Mouse (Mus musculus) CH12.LX (cell line): Measurements from ENCODE around the gene Dennd1a. TPM values are rescaled to one million over a fixed set of nuclear protein-coding genes. Genes with fewer than 3 reads are reported as not detected.

Source experiments
- DNase-seq: peaks from one replicate; pipeline ENCODE4 v3.0.0-alpha.2; 2013; ENCODE audit errors: extremely low read depth
- H3K27ac ChIP-seq: 2 replicates; pipeline ENCODE4 v1.5.1; 2012; ENCODE audit warnings: low read depth, mild to moderate bottlenecking, control low read depth, moderate library complexity; ENCODE audit not compliant: insufficient read depth
- H3K27me3 ChIP-seq: replicated peaks from 2 replicates; pipeline ENCODE3; 2012; ENCODE audit warnings: inconsistent platforms
- H3K36me3 ChIP-seq, 2 experiments: replicated peaks in 1 of 2; 2 replicates each; pipeline versions ENCODE3 to v1.6.1; 2012; ENCODE audit warnings: inconsistent platforms in 1 of 2, low read length in 1 of 2, mild to moderate bottlenecking in 1 of 2, mixed read lengths in 1 of 2, moderate library complexity in 1 of 2; ENCODE audit not compliant: control insufficient read depth in 1 of 2, insufficient read depth in 1 of 2
- H3K4me1 ChIP-seq, 2 experiments: 2 replicates each; pipeline ENCODE4 v1.6.1; 2012; ENCODE audit warnings: inconsistent platforms in 1 of 2, moderate library complexity in 1 of 2; ENCODE audit not compliant: insufficient read depth in 2 of 2, control insufficient read depth in 1 of 2
- H3K4me2 ChIP-seq: 2 replicates; pipeline ENCODE4 v1.6.1; 2012; ENCODE audit warnings: low read depth, mild to moderate bottlenecking, control low read depth; ENCODE audit not compliant: poor library complexity, insufficient read depth, severe bottlenecking
- H3K4me3 ChIP-seq, 3 experiments: fragments of 150-350 bp in 1 of 3; sonication (generic) in 1 of 3; replicated peaks in 1 of 3; 2 replicates each; pipeline versions ENCODE3 to v1.5.1; 2011 to 2012; ENCODE audit warnings: low read depth in 2 of 3, low read length in 2 of 3, mild to moderate bottlenecking in 2 of 3, moderate library complexity in 2 of 3, control low read depth in 1 of 3, improper control_type of control experiment in 1 of 3, inconsistent platforms in 1 of 3, mixed read lengths in 1 of 3; ENCODE audit not compliant: poor library complexity in 1 of 3
- H3K79me2 ChIP-seq: replicated peaks from 2 replicates; pipeline ENCODE4 v1.6.1; 2012; ENCODE audit warnings: mild to moderate bottlenecking, moderate library complexity; ENCODE audit not compliant: control insufficient read depth, poor library complexity, insufficient read depth, severe bottlenecking; ENCODE audit errors: extremely low read depth
- H3K9ac ChIP-seq: 2 replicates; pipeline ENCODE4 v1.6.1; 2012; ENCODE audit warnings: low read depth, mild to moderate bottlenecking, control low read depth, moderate library complexity; ENCODE audit not compliant: insufficient read depth
- H3K9me3 ChIP-seq: replicated peaks from 2 replicates; pipeline ENCODE3; 2012; ENCODE audit warnings: low read length, inconsistent platforms, mixed read lengths
- CTCF ChIP-seq, 2 experiments: IDR thresholded peaks in 1 of 2; conservative IDR thresholded peaks in 1 of 2; 2 replicates each; pipeline ENCODE4 v1.5.1; 2011 to 2012; ENCODE audit warnings: low read depth in 2 of 2, low read length in 2 of 2, improper control_type of control experiment in 1 of 2, inconsistent platforms in 1 of 2, mild to moderate bottlenecking in 1 of 2, moderate library complexity in 1 of 2
- ELF1 ChIP-seq: IDR thresholded peaks from 2 replicates; pipeline ENCODE4 v1.6.1; 2014; ENCODE audit warnings: low read depth, mild to moderate bottlenecking, inconsistent platforms, low read length, improper control_type of control experiment
- GABPA ChIP-seq: IDR thresholded peaks from 2 replicates; pipeline ENCODE4 v1.6.1; 2012; ENCODE audit warnings: low read depth, low read length, improper control_type of control experiment, inconsistent platforms; ENCODE audit not compliant: insufficient replicate concordance
- HCFC1 ChIP-seq: IDR thresholded peaks from 2 replicates; pipeline ENCODE4 v1.6.1; 2012; ENCODE audit warnings: low read depth, mild to moderate bottlenecking, inconsistent platforms, low read length, improper control_type of control experiment
- IRF4 ChIP-seq: IDR thresholded peaks from 2 replicates; pipeline ENCODE4 v1.6.1; 2014; ENCODE audit warnings: low read depth, mild to moderate bottlenecking, inconsistent platforms, low read length, improper control_type of control experiment
- JUN ChIP-seq: IDR thresholded peaks from 2 replicates; pipeline ENCODE4 v1.6.1; 2011; ENCODE audit warnings: low read depth, mild to moderate bottlenecking, low read length, improper control_type of control experiment, moderate library complexity; ENCODE audit not compliant: insufficient read depth
- JUND ChIP-seq: conservative IDR thresholded peaks from 2 replicates; pipeline ENCODE4 v1.6.1; 2011; ENCODE audit warnings: low read depth, low read length, improper control_type of control experiment
- KAT2A ChIP-seq: IDR thresholded peaks from 2 replicates; pipeline ENCODE4 v1.6.1; 2012; ENCODE audit warnings: low read length, improper control_type of control experiment, inconsistent platforms; ENCODE audit not compliant: insufficient replicate concordance
- MAX ChIP-seq: IDR thresholded peaks from 2 replicates; pipeline ENCODE4 v1.6.1; 2011; ENCODE audit warnings: low read length, improper control_type of control experiment
- MAZ ChIP-seq: IDR thresholded peaks from 2 replicates; pipeline ENCODE4 v1.6.1; 2012; ENCODE audit warnings: low read depth, mild to moderate bottlenecking, inconsistent platforms, low read length, improper control_type of control experiment, moderate library complexity
- MEF2A ChIP-seq: IDR thresholded peaks from 2 replicates; pipeline ENCODE4 v1.6.1; 2014; ENCODE audit warnings: low read depth, mild to moderate bottlenecking, inconsistent platforms, low read length, improper control_type of control experiment, borderline replicate concordance
- MXI1 ChIP-seq: IDR thresholded peaks from 2 replicates; pipeline ENCODE4 v1.6.1; 2011; ENCODE audit warnings: mild to moderate bottlenecking, low read depth, low read length, improper control_type of control experiment
- NRF1 ChIP-seq: IDR thresholded peaks from 2 replicates; pipeline ENCODE4 v1.6.1; 2014; ENCODE audit warnings: low read depth, mild to moderate bottlenecking, inconsistent platforms, low read length, improper control_type of control experiment, moderate library complexity
- PAX5 ChIP-seq: IDR thresholded peaks from 2 replicates; pipeline ENCODE4 v1.6.1; 2012; ENCODE audit warnings: low read length, inconsistent platforms, mixed read lengths
- POLR2A ChIP-seq: IDR thresholded peaks from 2 replicates; pipeline ENCODE4 v1.6.1; 2011; ENCODE audit warnings: low read depth, mild to moderate bottlenecking, improper control_type of control experiment, low read length
- POLR2AphosphoS2 ChIP-seq: IDR thresholded peaks from 2 replicates; pipeline ENCODE4 v1.6.1; 2011; ENCODE audit warnings: low read depth, low read length, improper control_type of control experiment
- RCOR1 ChIP-seq: conservative IDR thresholded peaks from 2 replicates; pipeline ENCODE4 v1.6.1; 2012; ENCODE audit warnings: low read depth, mild to moderate bottlenecking, inconsistent platforms, low read length, improper control_type of control experiment
- SIN3A ChIP-seq: IDR thresholded peaks from 2 replicates; pipeline ENCODE4 v1.6.1; 2012; ENCODE audit warnings: low read length, improper control_type of control experiment, inconsistent platforms
- SMC3 ChIP-seq: IDR thresholded peaks from 2 replicates; pipeline ENCODE4 v1.6.1; 2011; ENCODE audit warnings: low read depth, low read length, improper control_type of control experiment
- USF2 ChIP-seq: conservative IDR thresholded peaks from 2 replicates; pipeline ENCODE4 v1.6.1; 2011; ENCODE audit warnings: low read depth, low read length, improper control_type of control experiment
- ZNF384 ChIP-seq: IDR thresholded peaks from 2 replicates; pipeline ENCODE4 v1.6.1; 2012; ENCODE audit warnings: low read depth, low read length, improper control_type of control experiment, inconsistent platforms
- dilution Hi-C: fragments of 300-500 bp; cut with MboI; formaldehyde crosslinking; loops from 2 replicates; pipeline ENCODE4 v1.14.3; 2020; ENCODE audit warnings: low sequenced_read_pairs; ENCODE audit not compliant: extremely low pct_unique_long_range_greater_than_20kb, extremely low pct_ligation_motif_present
- in situ Hi-C: fragments of 300-500 bp; cut with MboI; formaldehyde crosslinking; loops from 3 replicates; pipeline ENCODE4 v1.14.3; 2019; ENCODE audit warnings: low sequenced_read_pairs, low pct_ligation_motif_present, low pct_unique_long_range_greater_than_20kb, mixed read lengths
- polyA plus RNA-seq: library from polyadenylated mRNA; unstranded; fragments of >175 nt; gene quantifications from 2 replicates; pipeline ENCODE4 v1.2.1, GENCODE M21; 2012; ENCODE audit warnings: low read depth; ENCODE audit not compliant: insufficient read length
- total RNA-seq, 2 experiments: library from RNA; depleted of rRNA; stranded (reverse); fragments of 300-350 nt in 1 of 2; fragments of >200 nt in 1 of 2; gene quantifications; 2 replicates each; pipeline ENCODE4 v1.2.3; 2012 to 2014

Dennd1a gene
- total and polyA plus RNA-seq, 3 experiments: 2.7 to 7.3 (median 4.3) TPM

DNA sequence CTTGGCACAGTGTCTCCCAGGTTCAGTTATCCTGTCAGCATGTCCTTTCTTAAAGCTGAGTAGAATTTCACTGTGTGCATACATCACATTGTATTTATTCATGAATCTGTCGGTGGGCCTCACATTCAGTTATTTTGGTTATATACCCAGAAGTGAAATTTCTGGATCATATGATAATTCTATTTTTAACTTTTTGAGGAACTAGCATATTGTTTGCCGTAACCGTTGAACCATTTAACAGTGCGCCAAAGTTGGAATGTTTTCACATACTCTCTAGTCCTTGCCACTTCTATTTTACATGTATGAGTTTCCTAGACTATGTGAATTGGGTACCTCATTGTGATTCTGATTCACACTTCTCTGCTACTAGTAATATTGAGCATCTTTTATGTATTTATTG lies 8.7 kb upstream of the Dennd1a start:
- DNase-seq: no peak
- H3K9ac ChIP-seq: no peak overlapping the region
- no peaks in the 10 kb centered on the region for H3K9me3 ChIP-seq
- H3K27ac ChIP-seq: no peak overlapping the region
- no peaks in the 10 kb centered on the region for H3K79me2 ChIP-seq
- H3K4me2 ChIP-seq: no peak overlapping the region
- no peak overlapping the region for H3K4me3 ChIP-seq
- no peaks in the 10 kb centered on the region for H3K36me3 ChIP-seq
- no peak for TF ChIP-seq NRF1
- no peak for TF ChIP-seq POLR2A
- TF ChIP-seq CTCF (conservative IDR thresholded peaks at IDR 0.05 in 1 of 2, IDR thresholded peaks at IDR 0.05 in 1 of 2; ENCODE audit: low read depth in 2 of 2, low read length in 2 of 2): no peak
- no peak for TF ChIP-seq HCFC1
- no peak for TF ChIP-seq JUN
- TF ChIP-seq MAX: no peak
- TF ChIP-seq PAX5: no peak
- TF ChIP-seq JUND: no peak
- no peak for TF ChIP-seq SIN3A
- TF ChIP-seq KAT2A: no peak
- TF ChIP-seq MXI1: no peak
- TF ChIP-seq MAZ: no peak
- no peak for TF ChIP-seq RCOR1
- TF ChIP-seq ZNF384: no peak
- no peak for TF ChIP-seq ELF1
- TF ChIP-seq GABPA: no peak
- TF ChIP-seq POLR2AphosphoS2: no peak
- TF ChIP-seq IRF4: no peak
- no peaks in the 10 kb centered on the region for H3K4me1 ChIP-seq
- dilution Hi-C loops: no loop called here
- in situ Hi-C loops: no loop called here
- H3K27me3 ChIP-seq: no peaks in the 10 kb centered on the region

- no peak for DNase-seq
- no peak overlapping the region for H3K27ac ChIP-seq
- H3K9me3 ChIP-seq: no peaks in the 10 kb centered on the region
- H3K79me2 ChIP-seq: no peaks in the 10 kb centered on the region
- no peaks in the 10 kb centered on the region for H3K36me3 ChIP-seq
- no peak overlapping the region for H3K4me2 ChIP-seq
- in situ Hi-C loops (no loop called here), dilution Hi-C loops (no loop called here)
- H3K9ac ChIP-seq: no peak overlapping the region
- TF ChIP-seq SMC3 (no peak), USF2 (no peak), GABPA (no peak), MEF2A (no peak)
- H3K27me3 ChIP-seq: no peaks in the 10 kb centered on the region
- no peak overlapping the region for H3K4me3 ChIP-seq
- peaks cover 0 to 2% of the 10 kb centered on the region in 2 experiments; a peak in 2 of 4 replicates for H3K4me1 ChIP-seq
Observed at GRCm38 (mm10) chr2:38291526-38291925, 4.3 kb upstream of the Dennd1a start.
